Mouse (Mus musculus) liver, postnatal 0 days (tissue): ENCODE measurements around the gene Hba-a1.
"Not testable (repeated sequence)": the region's sequence is repeated elsewhere in the genome, so short reads cannot be mapped to it uniquely, and the experiment has no call there.

Experiments used
- CTCF ChIP-seq: sonication (generic); IDR thresholded peaks from 2 replicates; pipeline ENCODE4 v1.5.1; 2016; ENCODE audit warnings: antibody characterized with exemption, low read depth
- EP300 ChIP-seq: IDR thresholded peaks from 2 replicates; pipeline ENCODE4 v1.6.1; 2016; ENCODE audit warnings: antibody characterized with exemption, low read depth, mild to moderate bottlenecking

DNA sequence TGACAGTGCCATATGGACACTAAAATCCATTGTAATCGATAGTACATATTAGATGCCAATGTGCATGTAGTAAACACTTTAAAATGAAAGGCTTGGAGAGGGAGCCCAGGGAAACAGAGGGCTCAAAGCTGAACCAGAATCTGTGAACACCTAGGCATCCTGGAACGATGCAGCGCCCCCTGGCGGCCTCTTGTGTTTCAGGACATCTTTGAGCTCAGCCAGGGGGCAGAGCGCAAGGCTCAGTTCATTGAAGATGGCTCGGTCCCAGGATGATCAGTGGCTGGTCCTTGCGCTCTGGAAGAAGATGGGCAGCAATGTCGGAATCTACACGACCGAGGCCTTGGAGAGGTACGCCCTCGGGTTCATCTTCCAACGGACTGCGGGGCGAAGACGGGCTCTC lies 16.6 kb downstream of the Hba-a1 start, which contains the start of gene Hbq1a:
- peak; percentile 89 for TF ChIP-seq CTCF
- not testable (repeated sequence) for TF ChIP-seq EP300
